Mouse (Mus musculus) layer of hippocampus, postnatal 10 days (tissue): ENCODE results near the gene S100a5. TPM values are rescaled to one million over a fixed set of nuclear protein-coding genes. Genes with fewer than 3 reads are reported as not detected.

Experiments
- DNase-seq, 2 experiments: peaks; one replicate each; pipeline ENCODE4 v3.0.0; 2021; ENCODE audit warnings: low spot score in 2 of 2
- long read RNA-seq: library from polyadenylated mRNA; stranded (forward); transcript quantifications from one replicate; pipeline ENCODE4 v2.0.0, GENCODE M21; 2023
- total RNA-seq, 2 experiments: library from RNA; stranded (reverse); gene quantifications; 2 replicates each; pipeline ENCODE4 v1.2.3; 2021

Gene S100a5
- total RNA-seq = not detected
- long read RNA-seq = 0 reads

DNA sequence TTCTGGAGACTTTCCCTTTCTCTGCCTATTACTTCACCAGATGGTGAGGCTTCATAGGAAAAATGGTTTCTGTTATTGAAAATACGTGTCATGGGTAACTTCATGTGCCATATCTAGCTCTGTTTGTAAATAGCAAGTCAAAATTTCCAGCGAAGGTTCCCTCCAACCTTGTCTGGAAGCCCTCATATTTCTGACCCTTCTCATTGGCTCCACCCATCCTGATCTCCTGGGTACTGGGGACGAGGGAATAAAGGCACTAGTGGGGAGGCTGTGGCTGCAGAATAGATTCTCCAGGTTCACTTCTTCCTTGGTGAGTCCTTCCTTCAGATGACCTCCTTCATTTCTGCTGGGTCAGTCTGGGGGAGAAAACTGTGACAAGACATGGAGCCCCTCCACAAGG, at the start of gene S100a5:
Gene S100a5, plus strand, starts transcription at position 301 of the 400 bp plus-strand sequence.
- DNase-seq = no peak

DNA sequence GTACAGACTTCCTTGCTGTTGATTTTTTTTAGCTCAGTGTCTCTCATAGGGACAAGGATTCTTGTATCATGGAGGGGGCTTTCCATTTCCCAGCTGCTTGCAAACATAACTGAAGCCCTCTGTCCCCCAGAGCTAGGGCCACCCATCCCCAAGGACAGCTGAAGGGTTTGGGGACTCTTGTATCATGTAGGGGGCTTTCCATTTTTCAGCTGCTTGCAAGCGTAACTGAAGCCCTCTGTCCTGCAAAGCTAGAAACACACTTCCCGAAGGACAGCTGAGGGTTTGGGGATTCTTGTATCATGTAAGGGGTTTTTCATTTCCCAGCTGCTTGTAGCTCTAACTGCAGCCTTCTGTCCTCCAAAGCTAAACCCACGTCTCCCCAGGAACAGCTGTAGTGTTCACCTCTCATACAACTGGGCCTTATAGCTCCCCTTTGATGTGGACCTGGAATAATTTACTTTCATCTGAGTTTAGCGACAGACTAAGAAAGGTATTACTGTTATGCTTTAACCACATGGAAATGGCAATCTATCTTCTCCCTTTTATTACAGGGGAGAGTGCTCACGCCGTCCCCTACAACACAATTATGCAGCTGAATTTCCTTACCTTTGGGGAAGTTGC, 48.2 kb upstream of the S100a5 start, which contains the start of gene S100a3:
Gene S100a3, plus strand, starts transcription at position 571 of the 621 bp plus-strand sequence.
- DNase-seq = no peak

DNA sequence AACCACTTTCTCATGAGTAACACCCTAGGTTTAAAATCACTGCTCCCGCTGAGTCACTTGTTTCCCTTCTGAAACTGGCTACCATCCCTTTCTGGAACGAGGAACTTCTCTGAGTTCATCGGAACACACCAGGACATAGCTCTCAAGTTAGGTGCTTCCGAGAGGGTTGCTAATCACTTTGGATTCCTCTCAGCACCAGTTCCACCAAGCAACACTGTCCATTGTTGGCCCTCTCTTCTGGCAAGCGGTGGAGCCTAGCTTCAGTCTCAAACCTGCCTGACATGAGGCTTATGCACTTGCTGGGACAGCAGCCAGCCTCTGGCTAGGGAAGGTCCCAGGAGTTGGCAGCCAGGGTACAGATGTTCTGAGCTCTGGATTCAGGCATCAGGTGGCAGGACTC, 33.6 kb upstream of the S100a5 start:
- DNase-seq = peak in 1 of 2 experiments; percentile 31

DNA sequence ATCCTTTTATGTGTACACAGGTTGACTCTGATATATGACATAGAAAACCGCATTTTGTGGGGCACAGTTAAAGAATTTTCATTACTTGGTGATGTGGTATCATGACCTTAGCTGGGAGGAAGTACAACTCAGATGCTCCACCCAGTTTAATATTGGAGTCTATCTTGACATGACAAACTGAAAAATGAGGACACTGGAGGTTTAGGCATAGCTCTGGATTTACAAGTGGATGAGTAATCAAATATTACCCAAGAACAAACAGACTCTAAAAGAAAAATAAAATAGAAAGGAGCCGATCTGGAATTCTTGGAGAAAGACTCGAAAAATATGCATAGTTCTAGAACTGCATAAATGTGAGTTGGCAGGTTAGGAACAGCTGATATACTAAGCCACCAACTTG, 33.0 kb upstream of the S100a5 start:
- DNase-seq = no peak

DNA sequence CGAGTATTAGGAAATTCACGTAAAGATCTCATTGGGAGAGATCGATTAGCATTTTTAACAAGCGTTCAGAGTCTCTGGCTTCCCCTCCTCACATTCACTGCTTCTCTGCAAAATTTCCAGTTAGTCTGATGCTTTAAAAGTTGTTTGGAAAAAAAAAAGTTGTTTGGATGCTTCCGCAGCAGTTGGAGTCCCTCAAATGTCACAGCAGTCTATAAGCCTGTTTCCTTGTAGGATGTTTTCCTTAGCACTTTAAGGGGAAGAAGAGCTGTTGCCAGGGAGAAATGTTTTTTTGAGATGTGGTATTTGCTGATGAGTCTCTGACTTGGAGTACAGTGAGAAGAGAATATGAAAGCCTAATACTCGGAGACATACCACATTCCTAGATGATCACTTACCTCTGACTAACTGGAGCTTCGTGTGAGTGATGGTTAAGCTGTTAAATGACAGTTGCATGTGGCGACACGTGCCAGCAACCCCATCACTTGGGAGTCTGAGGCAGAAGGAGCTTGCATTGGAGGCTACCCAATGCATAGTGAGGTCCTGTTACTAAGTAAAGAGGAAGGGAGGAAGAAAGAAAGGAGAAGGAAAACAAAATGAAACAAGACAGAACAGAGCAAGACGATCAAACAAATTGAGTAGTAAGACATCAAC, 31.8 kb upstream of the S100a5 start:
- no peak for DNase-seq

DNA sequence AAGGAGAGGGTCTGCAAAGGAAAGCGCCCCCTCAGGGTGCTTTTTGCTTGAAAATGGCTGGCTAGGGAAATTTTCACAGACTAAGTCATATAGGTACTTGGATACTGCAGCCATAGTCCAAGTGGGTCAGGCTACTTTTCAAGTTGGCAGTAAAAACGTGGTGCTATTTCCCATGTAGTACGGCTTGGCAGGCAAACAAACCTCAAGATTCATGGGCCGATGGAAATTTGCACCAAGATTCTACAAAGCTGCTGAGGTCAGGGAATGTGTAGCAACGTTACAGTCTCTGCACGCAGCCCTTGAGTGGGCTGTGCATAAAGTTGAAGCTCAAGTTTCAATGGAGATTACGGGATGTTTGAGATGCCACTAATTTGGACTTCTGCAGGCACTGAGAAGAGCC, 28.9 kb upstream of the S100a5 start:
- DNase-seq = no peak

DNA sequence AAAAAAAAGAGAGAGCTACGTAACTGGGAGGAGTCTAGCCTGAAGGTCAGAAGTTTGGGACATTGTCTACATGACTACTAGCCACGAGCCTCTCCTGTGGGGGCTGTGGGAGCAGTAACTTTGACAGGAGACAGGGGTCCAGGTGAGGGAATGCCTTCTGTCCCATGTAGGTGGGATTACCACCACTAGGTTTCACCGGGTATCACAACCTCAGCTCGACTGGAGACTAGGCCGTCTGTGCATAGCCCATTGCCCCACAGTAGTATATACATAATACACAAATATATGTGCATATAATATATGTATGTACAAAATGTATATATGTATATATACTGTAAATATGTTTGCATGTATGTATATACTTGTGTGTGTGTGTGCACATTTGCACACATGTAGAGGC, 27.2 kb upstream of the S100a5 start:
- DNase-seq = no peak

DNA sequence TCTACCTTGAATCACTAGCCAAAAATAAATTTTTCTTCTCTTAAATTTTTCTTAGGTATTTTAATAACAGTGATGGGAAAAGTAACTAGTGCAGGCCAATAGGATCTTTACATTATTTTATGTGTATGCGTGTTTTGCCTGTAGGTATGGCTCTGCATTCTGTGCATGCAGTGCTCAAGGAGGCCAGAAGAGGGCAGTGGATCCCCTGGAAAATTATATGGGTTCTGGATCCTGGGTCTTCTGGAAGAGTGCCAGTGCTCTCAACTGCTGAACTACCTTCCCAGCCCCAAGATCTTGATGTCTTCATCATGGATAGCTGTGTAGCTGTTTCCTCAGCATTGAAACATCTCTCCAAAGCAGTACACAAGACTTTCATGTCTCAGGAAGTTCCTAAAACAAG, 26.2 kb upstream of the S100a5 start:
- no peak for DNase-seq

DNA sequence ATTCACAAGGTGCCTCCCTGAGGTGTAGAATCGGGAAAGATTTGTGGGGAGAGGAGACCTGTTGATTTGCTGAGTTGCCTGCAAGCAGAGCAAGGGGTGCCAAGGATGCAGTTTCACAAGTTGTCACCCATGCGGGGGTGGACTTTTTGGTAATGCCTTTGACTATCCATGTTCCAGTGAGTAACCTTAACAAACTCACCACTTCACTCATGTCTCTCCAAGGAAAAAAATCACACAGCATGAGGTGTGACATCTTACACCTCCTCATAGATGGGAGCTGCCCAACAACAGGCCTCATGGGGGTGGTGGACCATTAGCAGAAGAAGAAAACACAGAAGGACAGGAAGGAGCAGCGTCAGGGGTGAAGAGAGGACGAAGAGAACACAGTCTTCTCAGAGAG, 25.8 kb upstream of the S100a5 start:
- no peak for DNase-seq

DNA sequence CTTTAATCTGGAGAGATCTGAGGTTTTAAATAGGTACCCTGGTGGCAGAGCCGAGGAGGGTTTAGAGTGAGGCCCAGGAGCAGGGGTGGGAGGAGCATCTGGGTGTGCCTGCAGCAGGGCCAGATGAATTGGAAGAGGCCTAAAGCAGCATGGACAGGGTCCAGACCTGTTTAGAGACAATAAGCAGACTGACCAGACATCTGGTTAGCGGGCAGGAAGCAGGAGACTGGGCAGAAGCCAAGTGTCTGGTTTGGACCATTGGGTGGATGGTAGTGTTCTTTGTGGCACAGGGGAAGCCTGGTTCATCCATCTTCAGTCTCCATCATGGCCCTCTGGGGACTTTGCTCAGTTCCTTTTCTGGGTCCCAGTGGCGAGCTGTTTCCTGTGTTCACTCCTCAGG, 24.4 kb upstream of the S100a5 start:
- peak in 1 of 2 experiments; percentile 22 for DNase-seq

DNA sequence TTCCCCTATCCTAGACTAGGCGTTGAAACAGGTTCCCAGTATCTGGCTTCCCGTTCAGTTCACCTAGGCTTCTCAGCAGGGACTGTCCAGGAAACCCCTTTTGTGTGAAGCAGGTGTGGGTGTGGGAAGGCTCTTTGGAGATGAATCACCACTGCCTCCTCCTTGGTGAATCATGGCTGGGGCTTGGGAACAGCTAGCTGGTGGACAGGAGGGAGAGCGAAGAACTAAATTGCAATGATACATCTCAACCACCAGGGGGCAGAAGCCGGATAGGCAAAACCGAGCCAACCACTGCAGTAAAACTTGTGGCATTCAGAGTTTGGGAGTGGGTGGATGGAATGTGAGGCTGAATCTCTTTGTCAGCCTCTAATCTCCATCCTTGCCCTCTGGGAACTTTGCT, 22.7 kb upstream of the S100a5 start:
- peak; percentile 69 to 73 for DNase-seq

DNA sequence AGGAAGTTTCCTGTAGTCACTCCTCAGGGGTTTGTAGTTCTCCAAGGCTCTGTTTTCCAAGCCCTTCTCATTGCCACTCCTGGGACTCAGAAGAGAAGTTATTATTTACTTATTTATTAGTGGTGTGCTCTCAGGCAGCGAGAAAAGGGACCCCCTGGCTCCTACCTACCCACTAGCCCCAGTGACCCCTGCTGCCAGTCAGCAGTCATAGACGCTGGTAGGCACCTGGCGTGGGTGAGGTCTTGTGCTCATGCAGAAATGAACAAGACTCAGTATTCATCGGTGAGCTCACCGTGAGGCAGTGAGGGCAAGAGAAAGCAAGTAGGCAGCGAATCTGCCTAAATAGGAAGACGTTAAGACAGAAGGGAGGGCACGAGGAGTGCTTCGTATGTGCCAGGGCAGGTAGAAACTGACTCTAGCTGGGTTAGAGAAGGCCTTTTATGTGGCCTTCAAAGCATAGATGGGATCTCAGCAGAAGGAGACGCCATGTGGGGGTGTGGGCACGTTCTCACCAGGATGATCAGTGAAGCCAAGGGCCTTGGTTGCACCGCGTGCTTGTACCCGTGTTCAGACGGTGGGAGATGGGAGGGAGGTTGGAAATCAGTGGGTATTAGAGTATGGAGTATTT, 22.2 kb upstream of the S100a5 start:
- no peak for DNase-seq

DNA sequence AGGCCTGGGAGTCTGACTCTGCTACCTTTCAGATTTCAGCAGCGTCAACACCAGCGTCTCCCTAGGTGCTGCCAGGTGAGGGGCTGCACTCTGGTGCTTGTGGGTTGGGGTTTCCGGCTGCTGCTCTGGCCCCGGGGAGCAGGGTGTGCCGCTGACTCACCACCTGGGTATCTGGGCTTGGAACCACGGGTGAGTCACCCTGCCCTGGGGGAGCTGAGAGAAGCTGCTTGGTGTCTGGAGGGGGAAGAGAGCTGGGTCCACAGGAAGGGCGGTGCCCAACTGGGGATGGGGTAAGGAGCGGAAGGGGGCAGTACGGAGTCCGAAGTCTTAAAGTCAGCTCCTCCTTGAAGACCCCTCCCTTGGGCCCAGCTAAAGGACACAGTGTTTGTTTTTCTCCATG, 21.4 kb upstream of the S100a5 start:
- no peak for DNase-seq

DNA sequence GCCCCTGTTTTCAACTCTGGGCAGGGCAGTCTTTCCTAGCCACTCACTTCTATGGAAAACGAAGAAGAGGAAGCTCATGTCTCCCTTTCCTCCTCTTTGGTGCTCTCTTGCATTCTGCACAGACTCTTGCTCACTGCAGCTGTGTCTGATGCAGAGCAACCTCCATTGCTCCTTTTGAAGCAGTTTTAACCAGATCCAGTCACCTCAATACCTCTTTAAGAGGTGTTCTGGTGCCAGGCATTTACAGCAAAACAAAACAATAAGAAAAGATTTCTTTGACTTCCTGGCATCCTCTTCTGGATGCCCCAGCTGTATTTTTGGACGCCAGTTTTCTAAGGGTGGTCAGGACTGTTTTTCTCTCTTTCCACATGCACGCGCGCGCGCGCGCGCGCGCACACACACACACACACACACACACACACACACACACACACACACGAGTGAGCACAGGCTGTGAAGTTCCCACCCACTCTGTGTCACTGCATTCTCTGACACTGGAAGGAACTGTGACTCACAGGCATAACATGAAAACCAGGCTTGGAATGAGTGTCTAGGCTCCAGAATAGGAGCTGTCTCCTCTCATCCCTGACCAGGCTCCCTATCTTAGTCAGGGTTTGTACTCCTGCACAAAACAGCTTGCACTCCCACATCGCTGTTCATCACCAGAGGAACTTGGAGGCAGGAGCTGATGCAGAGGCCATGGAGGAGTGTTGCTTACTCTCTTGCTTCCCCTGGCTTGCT, 20.8 kb upstream of the S100a5 start:
- DNase-seq = no peak

DNA sequence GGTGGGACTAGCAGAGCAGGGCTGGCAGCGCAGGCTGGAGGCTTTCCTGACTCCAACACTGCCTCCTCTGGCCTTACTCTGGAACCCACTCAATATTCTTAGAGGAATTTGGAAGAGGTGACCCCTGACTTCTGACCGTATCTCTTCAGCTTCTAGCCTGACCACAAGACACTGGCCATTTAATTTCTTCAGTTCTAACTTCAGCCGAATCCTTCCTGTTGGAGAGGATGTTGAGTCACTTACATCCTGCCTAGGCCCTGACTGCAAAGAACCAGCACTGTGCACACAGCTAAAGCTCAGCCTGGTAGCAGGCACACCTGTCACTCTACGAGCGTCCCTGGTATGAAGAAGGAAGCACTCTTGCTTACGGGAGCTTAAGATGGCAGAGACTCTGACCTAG, 18.9 kb upstream of the S100a5 start:
- no peak for DNase-seq

DNA sequence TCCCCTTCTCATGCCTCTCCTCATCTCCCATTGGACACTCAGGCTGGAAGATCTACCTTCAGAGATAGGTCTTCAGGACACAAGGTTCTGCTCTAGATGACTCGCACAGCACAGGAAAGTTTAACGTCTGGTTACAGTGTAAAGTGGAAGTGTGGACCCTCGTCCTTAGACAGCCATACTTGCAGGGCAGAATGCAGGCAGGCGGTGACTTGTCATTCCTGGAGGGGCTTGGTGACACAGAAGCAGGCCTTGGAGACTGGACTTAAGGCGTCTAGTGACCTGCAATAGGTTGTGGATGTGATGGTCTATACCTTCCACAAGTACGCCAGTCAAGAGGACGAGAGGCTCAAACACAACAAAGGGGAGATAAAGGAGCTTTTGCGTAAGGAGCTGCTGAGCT, 18.4 kb upstream of the S100a5 start, which contains the start of gene S100a2:
Gene S100a2, plus strand, starts transcription at position 301 of the 400 bp plus-strand sequence.
- no peak for DNase-seq

DNA sequence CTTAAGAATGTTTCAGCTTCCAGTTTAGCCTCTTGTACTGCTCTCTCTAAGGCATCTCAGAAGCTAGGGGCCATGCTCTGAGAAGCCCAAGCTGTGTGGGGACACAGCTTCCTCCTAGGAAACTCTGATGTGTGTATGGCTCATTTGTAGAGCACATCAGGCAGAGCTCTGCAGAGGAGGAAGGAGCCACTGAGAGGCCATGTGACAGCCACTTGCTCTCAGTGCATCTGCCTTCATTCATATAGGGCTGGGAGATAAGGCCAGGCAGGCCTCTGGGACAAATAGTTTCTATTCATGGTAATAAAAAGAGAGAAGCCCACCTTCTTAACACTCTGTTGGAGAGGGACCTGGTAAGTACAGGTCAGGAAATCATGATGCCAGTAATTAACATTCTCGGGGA, 13.9 kb upstream of the S100a5 start:
- DNase-seq = no peak

DNA sequence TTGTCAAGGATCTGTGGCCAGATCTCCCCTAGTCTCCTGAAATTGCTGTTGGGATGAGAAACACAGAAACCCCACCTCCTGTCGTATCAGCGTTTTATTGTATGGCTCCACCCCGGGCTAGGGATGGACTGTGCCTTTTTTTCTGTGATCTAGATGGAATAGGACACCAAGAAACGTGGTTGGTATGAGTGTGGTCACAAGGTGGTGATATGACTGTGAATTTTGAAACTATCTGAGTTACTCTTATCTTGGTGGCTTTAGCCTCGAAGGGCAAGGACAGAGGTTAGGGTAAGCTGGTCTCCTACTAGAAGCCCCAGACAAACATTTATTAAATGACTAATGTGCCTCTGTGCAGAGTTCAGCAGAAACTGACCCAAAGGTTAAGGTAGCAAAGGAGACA, 12.8 kb upstream of the S100a5 start:
- no peak for DNase-seq

DNA sequence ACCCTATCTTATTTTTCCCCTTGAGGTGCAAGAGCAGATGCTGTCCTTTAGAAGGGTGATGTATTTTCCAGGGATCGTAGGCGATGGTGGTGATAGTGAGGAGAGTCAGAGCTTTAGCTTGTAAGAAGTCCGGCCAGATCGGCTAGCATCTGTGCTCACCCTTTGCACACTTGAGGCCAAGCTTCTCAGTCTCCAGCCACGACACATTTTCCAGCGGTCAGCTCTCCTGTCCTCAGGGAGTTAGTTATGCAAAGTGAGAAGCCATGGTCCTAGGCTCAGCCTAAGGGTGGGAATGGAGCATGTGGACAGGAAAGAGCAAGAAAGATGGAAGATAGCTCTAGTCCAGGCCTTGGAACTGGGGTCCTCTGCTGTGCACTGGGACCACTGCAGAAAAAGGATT, 11.5 kb upstream of the S100a5 start:
- no peak for DNase-seq

DNA sequence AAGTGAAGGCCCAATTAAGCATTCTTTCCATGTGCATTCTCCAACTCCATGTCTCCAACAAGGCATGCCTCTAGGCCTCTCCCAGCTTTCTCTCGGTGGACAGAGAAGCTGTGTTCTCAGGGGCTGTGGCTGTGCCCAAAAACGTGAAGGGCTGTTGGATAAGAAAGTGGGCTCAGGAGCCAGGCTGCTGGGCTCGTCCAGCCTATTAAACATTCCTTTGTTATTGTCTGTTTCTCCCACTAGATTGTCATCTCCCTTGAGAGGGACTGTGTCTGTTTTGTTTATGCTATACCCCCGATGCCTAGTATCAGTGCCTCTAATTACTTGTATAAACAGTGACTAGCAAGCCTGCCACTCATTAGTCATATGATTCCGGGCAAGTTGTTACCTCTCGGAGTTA, 10.6 kb upstream of the S100a5 start:
- DNase-seq = no peak

DNA sequence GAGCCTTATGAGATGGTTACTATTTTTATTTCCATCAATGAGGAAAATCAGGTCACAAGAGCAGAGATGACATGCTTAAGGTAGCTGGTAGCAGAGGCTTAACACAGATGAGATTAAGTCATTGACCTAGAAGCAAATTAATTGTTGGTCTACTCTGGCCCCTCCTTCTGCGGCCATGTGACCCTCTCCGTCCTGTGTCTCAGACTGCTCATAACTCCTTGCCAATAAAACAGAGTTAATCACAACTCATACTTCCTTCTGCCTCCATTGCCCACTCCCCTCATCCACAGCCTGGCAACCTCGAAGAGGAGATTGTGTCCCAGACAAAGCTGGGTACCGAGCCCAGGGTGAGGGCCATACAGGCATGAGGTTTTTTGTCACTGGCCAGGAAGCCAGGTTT, 10.1 kb upstream of the S100a5 start:
- no peak for DNase-seq

DNA sequence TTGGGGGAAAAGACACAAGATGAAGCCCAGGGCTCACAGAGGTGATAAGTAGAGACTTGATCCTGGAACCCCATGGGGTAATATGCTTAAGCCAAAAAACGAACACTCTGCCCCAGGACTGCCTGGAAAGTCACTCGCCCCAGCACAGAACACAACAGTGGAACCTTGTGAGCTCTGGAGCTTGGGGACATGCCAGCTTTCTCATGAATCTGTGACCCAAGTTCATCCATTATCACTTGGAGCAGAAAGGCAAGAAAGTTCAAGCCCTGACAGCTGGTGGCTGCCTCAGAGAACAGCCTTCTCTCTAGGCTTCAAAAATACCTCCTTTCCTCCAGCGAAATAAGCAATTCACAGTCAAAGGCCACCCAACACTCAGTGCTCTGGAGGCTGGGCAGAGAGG, 8.9 kb upstream of the S100a5 start:
- no peak for DNase-seq
